Mouse (Mus musculus): ENCODE results near the gene Cep89.

Gene Cep89

DNA sequence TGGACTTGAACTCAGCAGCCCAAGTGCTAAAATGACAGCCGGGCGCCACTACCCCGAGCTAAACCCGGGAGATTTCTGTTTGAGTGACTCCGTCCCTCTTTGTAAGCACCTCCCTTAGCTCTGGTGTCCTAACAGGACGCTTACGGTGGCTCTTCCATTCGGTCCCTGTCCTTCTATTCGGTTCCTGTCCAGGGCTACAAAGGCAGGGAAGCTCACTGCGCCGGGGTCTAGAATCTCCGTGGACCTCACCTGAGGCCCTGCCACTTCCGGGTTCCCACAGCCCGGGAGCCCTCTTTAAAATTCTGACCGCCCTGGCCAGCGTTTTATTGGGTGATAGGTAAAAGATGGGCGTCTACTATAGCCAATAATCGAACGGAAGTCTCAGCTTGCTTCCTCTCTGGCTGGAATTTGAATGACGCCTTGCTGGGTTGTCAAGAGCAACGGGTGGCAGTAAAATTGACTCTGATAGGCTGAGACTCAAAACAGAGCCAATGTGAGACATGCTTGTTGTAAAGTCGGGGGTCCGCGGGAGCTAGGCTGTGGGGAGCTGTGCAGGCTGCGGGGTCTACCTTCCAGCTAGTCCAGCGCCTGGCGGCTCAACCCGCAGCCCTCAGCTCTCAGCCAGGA, at the start of gene Cep89, which contains the start of gene Faap24:
TSS of gene Cep89 (plus strand) at position 494 of the 627 bp plus-strand sequence.
TSS of gene Faap24 (minus strand) at position 295 of the 627 bp plus-strand sequence.
- peak; percentile 91 to 95 for DNase-seq

GRCm38 (mm10) chr7:35347918-35348700, 48.7 kb upstream of the Cep89 start:
- DNase-seq: no peak

- no peak for DNase-seq
Measured at GRCm38 (mm10) chr7:35349022-35349421, 47.8 kb upstream of the Cep89 start.

DNA sequence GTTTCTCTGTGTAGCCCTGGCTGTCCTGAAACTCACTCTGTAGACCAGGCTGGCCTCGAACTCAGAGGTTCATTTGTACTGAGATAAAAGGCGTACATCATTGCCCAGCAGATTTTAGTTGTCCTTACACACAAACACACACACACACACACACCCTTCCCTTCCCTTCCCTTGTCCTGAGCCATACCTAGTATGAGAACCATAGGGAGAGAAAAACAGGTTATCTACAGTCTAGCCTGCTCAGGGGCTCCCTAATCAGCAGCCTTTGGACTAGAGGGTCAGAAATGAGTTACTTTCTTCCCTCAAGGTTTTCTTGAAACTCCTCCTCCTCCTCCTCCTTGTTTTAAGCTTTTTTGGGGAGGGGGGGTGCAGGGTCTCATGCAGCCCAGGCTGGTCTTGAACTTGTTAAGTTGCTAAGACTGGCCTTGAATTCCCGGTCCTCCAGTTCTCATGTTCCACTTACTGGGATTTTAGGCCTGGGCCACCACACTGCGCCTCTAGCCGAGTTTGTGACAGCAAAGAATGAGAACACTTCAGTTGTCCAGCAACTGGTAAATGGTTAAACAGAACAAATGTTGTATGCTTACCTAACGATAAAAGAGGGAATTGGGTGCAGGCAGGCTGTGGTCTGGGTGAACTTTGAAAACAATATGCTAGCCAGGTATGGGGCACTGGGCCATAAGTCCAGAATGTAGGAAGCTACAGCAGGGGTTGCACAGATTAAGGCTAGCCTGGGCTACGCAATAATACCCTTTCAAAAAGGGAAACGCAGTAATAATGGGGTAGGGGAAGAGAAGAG, 46.8 kb upstream of the Cep89 start:
- DNase-seq: peak; percentile 37 to 64

DNA sequence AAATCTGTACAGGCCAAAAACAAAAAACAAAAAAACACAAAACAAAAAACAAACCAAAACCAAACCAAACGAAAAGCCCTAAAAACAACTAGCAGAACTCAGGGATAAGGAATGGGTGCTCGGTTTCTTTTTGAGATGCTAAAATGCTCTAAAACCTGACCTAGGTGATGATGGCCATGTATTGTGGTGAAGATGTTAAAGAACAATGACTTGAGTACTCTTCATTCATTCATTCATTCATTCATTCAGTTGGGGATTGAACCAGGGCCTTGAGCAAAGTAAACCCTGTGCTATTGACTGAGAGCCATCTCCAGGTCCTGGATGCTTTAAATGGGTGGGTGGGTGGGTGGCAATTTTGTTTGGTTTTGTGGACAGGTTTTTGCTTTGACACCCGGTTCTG, 45.7 kb upstream of the Cep89 start:
- DNase-seq: no peak

GRCm38 (mm10) chr7:35353306-35353705, 43.5 kb upstream of the Cep89 start:
- no peak for DNase-seq

DNA sequence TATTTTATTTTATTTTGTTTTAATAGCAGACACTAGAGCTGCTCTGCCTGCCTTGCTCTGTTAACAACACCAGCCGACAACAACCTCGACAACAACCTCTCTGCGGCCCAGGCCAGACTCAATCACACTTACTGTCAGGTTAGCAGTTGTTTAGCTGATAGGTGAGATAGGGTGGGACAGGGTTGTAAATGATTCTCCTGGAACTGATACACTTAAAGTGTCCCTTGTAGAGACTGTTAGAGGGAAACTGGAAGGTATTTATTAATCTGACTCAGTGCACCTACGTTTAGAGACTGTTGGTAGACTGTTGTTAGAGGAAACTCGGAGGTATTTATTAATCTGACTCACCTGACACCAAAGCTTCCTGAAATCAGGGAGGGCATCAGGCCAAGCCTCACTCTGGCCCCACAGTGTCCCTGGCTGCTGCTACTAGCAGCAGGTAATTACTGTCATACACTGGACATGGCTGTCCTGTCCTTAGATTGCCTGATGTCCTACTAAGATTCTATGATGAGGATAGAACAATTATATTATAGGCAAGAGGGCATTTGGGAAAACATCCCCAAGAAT, 41.4 kb upstream of the Cep89 start:
- DNase-seq: peak; percentile 60

- no peak for DNase-seq
Measured at GRCm38 (mm10) chr7:35357621-35358020, 39.2 kb upstream of the Cep89 start.

GRCm38 (mm10) chr7:35362253-35362652, 34.6 kb upstream of the Cep89 start:
- no peak for DNase-seq

DNA sequence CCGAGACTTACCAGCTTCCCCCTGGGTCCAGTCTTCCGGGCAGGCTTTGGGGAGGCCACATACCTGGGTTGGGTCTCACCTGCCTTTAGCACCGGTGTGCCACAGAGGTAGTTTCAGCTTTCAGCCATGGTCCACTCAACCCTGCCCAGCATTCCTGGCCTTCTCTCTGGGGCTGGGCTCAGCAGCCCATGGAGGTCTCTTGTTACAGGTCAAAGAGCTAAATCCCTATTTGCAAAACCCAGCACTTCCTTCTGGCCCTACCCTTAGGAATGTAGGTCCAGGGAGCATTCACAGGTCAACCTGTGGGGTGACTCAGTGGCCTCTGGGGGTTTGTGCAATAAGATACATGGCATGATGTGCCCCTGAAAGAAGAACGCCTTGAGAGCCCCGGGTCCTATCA, 34.0 kb upstream of the Cep89 start:
- DNase-seq: peak in 1 of 2 experiments; percentile 64

DNA sequence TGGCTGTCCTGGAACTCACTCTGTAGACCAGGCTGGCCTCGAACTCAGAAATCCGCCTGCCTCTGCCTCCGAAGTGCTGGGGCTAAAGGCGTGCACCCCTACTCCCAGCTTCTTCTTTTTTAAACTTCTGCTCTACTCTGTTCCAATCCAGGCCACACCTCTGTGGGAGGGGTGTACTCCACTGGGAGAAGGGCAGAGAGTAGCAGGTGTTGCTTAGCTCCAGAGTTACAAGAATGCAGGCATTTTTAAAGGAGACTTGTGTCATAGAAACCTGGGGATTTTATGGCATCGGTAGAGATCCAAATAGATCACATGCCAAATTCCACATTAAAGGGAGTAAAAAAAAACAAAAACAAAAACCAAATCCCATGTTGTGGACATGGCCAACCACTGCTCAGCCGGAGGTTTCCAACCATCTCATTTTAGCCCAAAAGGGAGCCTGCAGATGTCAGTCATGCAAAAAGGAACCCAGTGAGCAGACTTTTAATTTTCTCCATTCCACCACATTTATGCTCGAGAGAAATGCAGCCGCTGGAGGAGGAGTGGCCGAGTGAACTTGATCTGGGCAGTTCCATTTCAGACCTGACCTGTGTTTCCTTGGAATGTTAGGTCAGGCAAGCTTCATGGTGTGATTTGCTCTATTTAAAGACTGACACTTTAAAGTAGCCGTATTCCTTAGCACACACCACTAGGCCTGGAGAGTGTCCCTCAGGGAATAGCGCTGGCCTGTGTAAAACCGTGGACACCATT, 31.5 kb upstream of the Cep89 start:
- peak; percentile 57 to 74 for DNase-seq

DNA sequence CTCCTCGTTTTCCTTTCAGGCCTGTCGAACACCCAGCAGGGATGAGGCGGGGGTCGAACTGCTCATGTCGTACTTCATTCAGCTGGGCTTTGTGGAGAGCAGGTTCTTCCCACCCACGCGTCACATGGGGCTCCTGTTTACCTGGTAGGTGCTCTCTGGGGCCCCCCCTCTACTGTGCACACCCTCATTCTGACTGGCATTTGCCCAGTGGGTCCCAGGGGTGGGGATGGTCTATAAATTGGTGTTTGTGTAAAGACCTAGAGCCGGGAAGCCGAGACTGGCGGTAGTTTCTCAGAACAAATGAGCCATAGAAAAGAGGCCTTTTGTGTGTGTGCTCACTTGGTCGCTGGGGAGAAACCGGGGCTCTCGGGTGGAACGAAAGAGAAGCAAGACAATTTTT, 25.7 kb upstream of the Cep89 start:
- no peak for DNase-seq

DNA sequence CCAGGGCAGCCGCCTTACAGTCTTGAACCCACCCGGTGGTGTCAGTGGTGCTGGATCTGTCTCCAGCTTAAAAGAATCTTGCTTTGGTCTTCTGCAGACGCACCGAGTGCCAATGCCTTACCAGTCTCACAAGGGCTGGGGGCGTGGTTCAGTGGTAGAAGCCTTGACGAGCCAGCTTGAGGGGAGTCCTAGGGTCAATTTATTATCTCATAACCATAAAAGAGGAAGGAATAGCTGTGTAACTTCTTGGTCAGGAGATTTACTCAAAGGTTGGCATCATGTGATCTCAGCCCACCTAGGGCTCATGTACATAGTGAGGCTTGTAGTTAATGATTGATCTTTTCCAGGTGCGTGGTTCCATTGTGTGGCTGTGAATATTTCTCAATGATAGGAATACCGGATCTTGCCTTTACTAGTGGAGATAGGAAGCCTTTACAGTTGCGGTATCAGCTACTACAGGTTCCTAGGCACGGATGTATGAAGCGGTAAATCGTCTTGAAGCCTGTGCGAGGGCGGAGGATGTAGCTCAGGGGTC, 24.3 kb upstream of the Cep89 start:
- DNase-seq: no peak

DNA sequence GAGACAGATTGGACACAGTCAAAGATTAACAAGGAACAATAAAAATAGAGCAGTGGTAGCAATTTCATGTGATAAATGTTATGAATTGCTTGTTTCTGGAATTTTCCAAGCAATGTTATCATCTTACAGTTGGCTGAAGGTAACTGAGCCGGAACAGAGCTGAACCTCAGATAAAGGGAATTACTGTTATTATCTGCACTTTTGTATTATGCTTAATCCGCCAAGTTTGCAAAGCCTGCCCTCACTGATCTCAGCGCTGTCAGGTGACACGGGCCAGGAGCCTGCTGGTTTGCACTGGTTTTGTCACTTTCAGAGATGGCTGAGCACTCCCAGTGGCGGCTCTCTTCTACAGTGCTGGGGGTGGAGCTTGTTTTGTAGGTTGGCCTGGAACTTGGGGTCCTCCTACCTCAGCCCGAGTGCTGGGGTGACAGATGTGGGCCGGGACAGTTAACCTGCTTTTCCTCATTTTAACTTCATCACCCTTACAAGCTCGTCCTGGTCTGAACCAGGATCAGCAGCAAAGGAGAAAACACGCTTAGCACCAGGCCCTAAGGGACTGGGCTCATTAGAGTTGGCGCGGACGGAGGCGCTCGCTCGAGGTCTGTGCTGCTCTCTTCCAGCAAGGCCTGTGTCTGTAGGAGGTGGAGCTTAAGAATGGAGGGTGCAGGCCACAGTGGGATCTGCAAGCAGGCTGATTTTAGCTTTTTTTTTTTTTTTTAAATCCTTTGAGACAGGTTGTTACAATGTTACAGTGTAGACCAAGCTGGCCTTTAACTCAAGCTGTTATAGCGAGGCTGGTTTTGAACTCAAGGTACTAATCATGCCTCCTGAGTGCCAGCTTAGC, 23.5 kb upstream of the Cep89 start:
- peak; percentile 71 to 85 for DNase-seq

- DNase-seq: peak; percentile 42 to 61
Measured at GRCm38 (mm10) chr7:35374265-35374664, 22.6 kb upstream of the Cep89 start.

DNA sequence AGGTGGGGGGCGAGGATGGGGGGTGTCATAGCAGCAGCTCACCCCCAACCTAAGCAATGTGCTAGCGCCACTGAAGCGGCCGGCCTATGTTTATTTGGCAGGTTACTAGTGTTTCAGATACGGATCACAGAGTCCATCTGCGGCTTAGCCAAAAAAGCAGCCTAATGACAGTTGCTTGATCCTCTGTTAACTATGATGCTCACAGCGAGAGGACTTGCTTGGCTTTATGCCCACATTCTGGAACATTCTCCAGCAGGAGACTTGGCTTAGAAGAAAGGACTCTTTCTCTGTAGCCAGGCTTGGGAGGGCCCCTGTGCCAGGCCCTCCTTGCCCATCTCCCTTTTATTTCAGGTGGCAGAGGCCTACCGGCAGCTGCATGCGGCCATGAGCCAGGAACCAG, 20.2 kb upstream of the Cep89 start:
- peak; percentile 50 to 54 for DNase-seq

DNA sequence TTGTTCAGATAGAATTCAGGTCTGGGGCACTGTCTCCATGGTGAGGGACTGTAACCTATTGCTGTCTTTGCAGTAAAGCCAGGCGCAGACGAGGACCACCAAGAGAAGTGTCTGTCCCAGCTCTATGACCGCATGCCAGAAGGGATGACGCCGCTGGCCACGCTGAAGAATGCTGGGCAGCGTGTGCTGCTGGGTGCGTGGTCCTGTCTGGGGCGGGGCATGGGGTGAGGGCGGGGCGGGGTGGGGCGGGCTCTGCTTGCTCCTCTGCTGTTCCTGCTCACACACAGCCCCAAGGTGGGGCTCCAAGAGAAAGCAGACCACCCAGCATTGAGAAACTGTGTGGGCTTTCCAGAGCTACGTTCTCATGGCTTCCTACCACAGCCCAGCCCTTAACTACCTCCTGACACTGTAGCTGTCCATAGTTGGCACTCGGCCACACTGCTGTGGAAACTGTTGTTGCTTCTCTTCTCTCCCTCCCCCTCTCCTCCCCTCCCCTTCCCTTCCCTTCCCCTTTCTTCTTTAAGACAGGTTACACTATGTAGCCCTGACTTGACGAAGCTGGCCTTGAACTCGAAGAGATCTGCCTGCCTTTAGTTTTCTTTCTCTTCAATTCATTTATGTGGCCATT, 17.2 kb upstream of the Cep89 start:
- DNase-seq: no peak

DNA sequence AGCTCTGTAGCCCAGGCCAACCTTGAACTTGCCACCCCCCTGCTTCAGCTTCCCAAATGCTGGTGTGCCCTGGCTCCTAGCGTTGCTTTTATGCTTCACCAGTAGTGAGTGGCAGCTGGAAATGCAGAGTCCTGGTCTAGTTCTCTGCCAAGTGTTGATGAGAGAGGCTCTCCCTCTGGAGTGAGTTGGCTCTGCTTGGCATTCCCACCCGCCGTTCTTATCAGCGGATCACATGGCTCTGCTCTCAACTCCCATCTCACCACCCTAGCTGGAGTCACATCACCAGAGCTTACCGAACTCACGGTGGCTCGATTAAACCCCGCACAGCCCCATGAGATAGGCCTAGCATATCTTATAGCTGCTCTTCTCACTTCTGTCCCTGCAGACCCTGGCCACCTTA, 16.5 kb upstream of the Cep89 start:
- DNase-seq: no peak

DNA sequence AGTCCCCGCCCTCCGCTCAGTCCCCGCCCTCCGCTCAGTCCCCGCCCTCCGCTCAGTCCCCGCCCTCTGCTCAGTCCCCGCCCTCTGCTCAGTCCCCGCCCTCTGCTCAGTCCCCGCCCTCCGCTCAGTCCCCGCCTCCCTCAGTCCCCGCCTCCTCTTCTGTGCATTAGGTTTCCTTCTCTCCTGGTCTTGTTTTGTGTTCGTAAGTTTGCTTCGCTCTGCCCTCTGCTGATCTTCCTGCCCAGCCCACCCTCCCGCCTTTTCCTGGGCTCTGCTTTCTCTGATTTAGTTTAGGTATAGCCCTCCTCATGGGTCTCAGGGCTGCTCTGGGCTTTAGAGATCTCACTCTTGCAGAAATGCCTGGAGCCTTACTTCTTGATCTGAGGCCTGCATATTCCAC, 15.0 kb upstream of the Cep89 start:
- no peak for DNase-seq

GRCm38 (mm10) chr7:35382706-35383353, 14.0 kb upstream of the Cep89 start:
- DNase-seq: peak in 1 of 2 experiments; percentile 62
